Mouse (Mus musculus) olfactory bulb, adult 2 months (tissue): ENCODE data around the gene Ccnd3.

Experiments
- CTCF ChIP-seq: fragments of 200-500 bp; IDR thresholded peaks from 2 replicates; pipeline ENCODE4 v1.5.1; 2012; ENCODE audit warnings: low read depth, mild to moderate bottlenecking, low read length, moderate library complexity; ENCODE audit not compliant: insufficient read depth
- POLR2A ChIP-seq: fragments of 200-500 bp; IDR thresholded peaks from 2 replicates; pipeline ENCODE4 v1.6.1; 2012; ENCODE audit warnings: mild to moderate bottlenecking, low read depth, low read length, moderate library complexity; ENCODE audit not compliant: insufficient read depth

- TF ChIP-seq CTCF (no peak), POLR2A (no peak)
Measured at GRCm38 (mm10) chr17:47504941-47505346, at the start of gene Ccnd3.
